Mouse (Mus musculus): ENCODE data around the gene Zcrb1. TPM values are rescaled to one million over a fixed set of nuclear protein-coding genes. Genes with fewer than 3 reads are reported as not detected.

Gene Zcrb1
- total and polyA plus RNA-seq, 3 experiments = 49.1 to 146 (median 60.3) TPM

- Histone ChIP-seq H3K27ac (ENCODE audit: insufficient read depth, low read depth) (no peak overlapping the region), H3K79me2 (replicated peaks; ENCODE audit: control insufficient read depth, extremely low read depth, insufficient read depth, poor library complexity, severe bottlenecking) (no peaks in the 10 kb centered on the region), H3K4me1 (ENCODE audit: control insufficient read depth in 1 of 2, insufficient read depth in 2 of 2) (peaks cover 0 to 25% of the 10 kb centered on the region in 2 experiments; a peak in 3 of 4 replicates), H3K27me3 (replicated peaks) (no peaks in the 10 kb centered on the region), H3K9ac (ENCODE audit: insufficient read depth, low read depth) (no peak overlapping the region), H3K4me2 (ENCODE audit: insufficient read depth, low read depth, poor library complexity, severe bottlenecking) (no peak overlapping the region), H3K36me3 (replicated peaks in 1 of 2; ENCODE audit: control insufficient read depth in 1 of 2, insufficient read depth in 1 of 2, low read length in 1 of 2) (peaks cover 25 to 75% of the 10 kb centered on the region in 2 experiments), H3K4me3 (replicated peaks in 1 of 3; ENCODE audit: low read depth in 2 of 3, low read length in 2 of 3, poor library complexity in 1 of 3) (no peak overlapping the region), H3K9me3 (replicated peaks; ENCODE audit: low read length) (no peaks in the 10 kb centered on the region)
- no peak for DNase-seq (ENCODE audit: extremely low read depth)
- TF ChIP-seq CTCF (conservative IDR thresholded peaks at IDR 0.05 in 1 of 2, IDR thresholded peaks at IDR 0.05 in 1 of 2; ENCODE audit: low read depth in 2 of 2, low read length in 2 of 2) (no peak), MYC (IDR thresholded peaks at IDR 0.05; ENCODE audit: low read depth, low read length) (no peak), ZNF384 (IDR thresholded peaks at IDR 0.05; ENCODE audit: low read depth, low read length) (no peak)
- dilution Hi-C loops (cut with MboI; ENCODE audit: extremely low pct_ligation_motif_present, extremely low pct_unique_long_range_greater_than_20kb, low sequenced_read_pairs) = no loop called here
- in situ Hi-C loops (cut with MboI; ENCODE audit: low pct_ligation_motif_present, low pct_unique_long_range_greater_than_20kb, low sequenced_read_pairs) = loop anchor here (10.0 kb wide), 1 partner anchor 61 kb away; no protein-coding TSS in a partner anchor
Measured at GRCm38 (mm10) chr15:93435998-93436397, 37.9 kb upstream of the Zcrb1 start.

DNA sequence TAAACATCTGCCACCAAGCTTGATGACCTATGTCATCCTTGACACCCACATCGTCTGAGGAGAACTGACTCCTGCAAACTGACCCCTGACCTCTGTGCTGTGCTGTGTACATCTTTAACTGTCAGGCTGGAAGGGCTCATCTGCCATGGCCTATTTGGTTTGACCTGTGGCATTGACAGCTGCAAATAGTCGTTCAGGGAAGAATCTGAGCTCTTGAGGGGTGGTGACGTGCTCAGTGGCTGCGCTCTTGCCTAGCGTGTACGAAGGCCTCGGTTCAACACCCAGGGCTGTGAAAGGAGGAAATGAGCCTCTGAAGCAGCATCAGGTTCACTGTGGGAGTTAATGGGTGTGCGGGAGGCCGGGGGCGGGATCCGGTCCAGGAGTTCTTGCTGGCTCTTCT, 35.7 kb upstream of the Zcrb1 start:
- in situ Hi-C loops (cut with MboI; ENCODE audit: low pct_ligation_motif_present, low pct_unique_long_range_greater_than_20kb, low sequenced_read_pairs) = loop anchor here (10.0 kb wide), 1 partner anchor 59 kb away; no protein-coding TSS in a partner anchor
- Histone ChIP-seq H3K4me2 (ENCODE audit: insufficient read depth, low read depth, poor library complexity, severe bottlenecking) (no peak overlapping the region), H3K4me3 (replicated peaks in 1 of 3; ENCODE audit: low read depth in 2 of 3, low read length in 2 of 3, poor library complexity in 1 of 3) (no peak overlapping the region), H3K27me3 (replicated peaks) (no peaks in the 10 kb centered on the region), H3K79me2 (replicated peaks; ENCODE audit: control insufficient read depth, extremely low read depth, insufficient read depth, poor library complexity, severe bottlenecking) (no peaks in the 10 kb centered on the region), H3K9ac (ENCODE audit: insufficient read depth, low read depth) (no peak overlapping the region), H3K4me1 (ENCODE audit: control insufficient read depth in 1 of 2, insufficient read depth in 2 of 2) (peaks cover 0 to 24% of the 10 kb centered on the region in 2 experiments; a peak in 3 of 4 replicates), H3K9me3 (replicated peaks; ENCODE audit: low read length) (no peaks in the 10 kb centered on the region), H3K36me3 (replicated peaks in 1 of 2; ENCODE audit: control insufficient read depth in 1 of 2, insufficient read depth in 1 of 2, low read length in 1 of 2) (peaks cover 22 to 70% of the 10 kb centered on the region in 2 experiments), H3K27ac (ENCODE audit: insufficient read depth, low read depth) (peak overlapping the region; percentile 64; the same call in 1 of the 2 replicates)
- dilution Hi-C loops (cut with MboI; ENCODE audit: extremely low pct_ligation_motif_present, extremely low pct_unique_long_range_greater_than_20kb, low sequenced_read_pairs) = no loop called here
- TF ChIP-seq JUND (conservative IDR thresholded peaks at IDR 0.05; ENCODE audit: low read depth, low read length) = no peak
- no peak for TF ChIP-seq CHD2 (IDR thresholded peaks at IDR 0.05; ENCODE audit: low read length)
- no peak for TF ChIP-seq KAT2A (IDR thresholded peaks at IDR 0.05; ENCODE audit: insufficient replicate concordance, low read length)
- no peak for TF ChIP-seq ZC3H11A (IDR thresholded peaks at IDR 0.05; ENCODE audit: low read depth, low read length)
- no peak for TF ChIP-seq ELF1 (IDR thresholded peaks at IDR 0.05; ENCODE audit: low read depth, low read length)
- no peak for TF ChIP-seq RCOR1 (conservative IDR thresholded peaks at IDR 0.05; ENCODE audit: low read depth, low read length)
- no peak for TF ChIP-seq JUN (IDR thresholded peaks at IDR 0.05; ENCODE audit: insufficient read depth, low read depth, low read length)
- 0 out of 2 replicates have a peak, but pooled peaks have one; percentile 15 for TF ChIP-seq ETS1 (conservative IDR thresholded peaks at IDR 0.05; ENCODE audit: low read depth, low read length)
- no peak for TF ChIP-seq ZKSCAN1 (IDR thresholded peaks at IDR 0.05; ENCODE audit: borderline replicate concordance, low read depth, low read length)
- no peak for TF ChIP-seq SMC3 (IDR thresholded peaks at IDR 0.05; ENCODE audit: low read depth, low read length)
- no peak for TF ChIP-seq USF1 (IDR thresholded peaks at IDR 0.05; ENCODE audit: low read depth, low read length)
- no peak for TF ChIP-seq TCF12 (IDR thresholded peaks at IDR 0.05; ENCODE audit: low read depth, low read length)
- TF ChIP-seq MXI1 (IDR thresholded peaks at IDR 0.05; ENCODE audit: low read depth, low read length) = 0 out of 2 replicates have a peak, but pooled peaks have one; percentile 29
- no peak for TF ChIP-seq IRF4 (IDR thresholded peaks at IDR 0.05; ENCODE audit: low read depth, low read length)
- peak; percentile 70 for DNase-seq (ENCODE audit: extremely low read depth)

Data from CH12.LX (cell line).